Mouse (Mus musculus) heart, postnatal 36 days (tissue): ENCODE results near the gene Capn8. TPM values are rescaled to one million over a fixed set of nuclear protein-coding genes. Genes with fewer than 3 reads are reported as not detected.

Source experiments
- DNase-seq, 2 experiments: peaks; one replicate each; pipeline ENCODE4 v3.0.0; 2021 to 2022
- intact Hi-C: fragments of 180-260 bp; cut with DNase I; formaldehyde crosslinking; loops from one replicate; pipeline ENCODE4 v1.15.1; 2025
- total RNA-seq, 2 experiments: library from RNA; stranded (reverse); gene quantifications; 2 replicates each; pipeline ENCODE4 v1.2.3; 2021

Gene Capn8
- not detected for total RNA-seq

- intact Hi-C loops = no loop called here
Observed at GRCm38 (mm10) chr1:182564408-182565120, at the start of gene Capn8. Gene Capn8, plus strand, starts transcription at chr1:182565007.

GRCm38 (mm10) chr1:182516758-182517676 is 47.8 kb upstream of the Capn8 start, which contains the start of gene Capn2:
Gene Capn2, minus strand, starts transcription at chr1:182517608.
- peak; percentile 90 to 91 for DNase-seq
- intact Hi-C loops = loop anchor here (1.0 kb wide), 1 partner anchor 28 kb away; no protein-coding TSS in a partner anchor

More at GRCm38 (mm10) chr1:182564408-182565120, at the start of gene Capn8:
- DNase-seq = no peak

DNA sequence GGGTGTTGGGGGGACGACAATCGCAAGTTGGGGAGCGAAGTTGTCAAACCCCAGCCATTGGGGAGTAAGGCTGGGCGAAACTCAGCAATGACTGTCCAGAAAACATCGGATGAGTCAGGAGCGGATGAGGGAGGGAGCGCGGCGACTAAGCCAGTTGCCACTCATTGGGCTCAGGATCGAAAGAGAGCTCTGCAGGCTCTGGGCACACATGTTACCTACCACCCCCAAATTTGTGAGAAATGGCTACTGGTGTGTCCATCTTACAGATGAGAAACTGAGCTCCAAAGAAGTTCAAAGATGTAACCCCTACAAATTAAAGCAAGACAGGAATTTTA is 47.2 kb upstream of the Capn8 start:
- DNase-seq = no peak
- intact Hi-C loops = loop anchor here (1.0 kb wide), 1 partner anchor 28 kb away; no protein-coding TSS in a partner anchor

- intact Hi-C loops = no loop called here
- DNase-seq = no peak
Observed at GRCm38 (mm10) chr1:182518143-182518680, 46.6 kb upstream of the Capn8 start.

GRCm38 (mm10) chr1:182518811-182519210 is 46.0 kb upstream of the Capn8 start:
- intact Hi-C loops = no loop called here
- no peak for DNase-seq

GRCm38 (mm10) chr1:182519341-182519740 is 45.5 kb upstream of the Capn8 start:
- intact Hi-C loops = no loop called here
- no peak for DNase-seq

DNA sequence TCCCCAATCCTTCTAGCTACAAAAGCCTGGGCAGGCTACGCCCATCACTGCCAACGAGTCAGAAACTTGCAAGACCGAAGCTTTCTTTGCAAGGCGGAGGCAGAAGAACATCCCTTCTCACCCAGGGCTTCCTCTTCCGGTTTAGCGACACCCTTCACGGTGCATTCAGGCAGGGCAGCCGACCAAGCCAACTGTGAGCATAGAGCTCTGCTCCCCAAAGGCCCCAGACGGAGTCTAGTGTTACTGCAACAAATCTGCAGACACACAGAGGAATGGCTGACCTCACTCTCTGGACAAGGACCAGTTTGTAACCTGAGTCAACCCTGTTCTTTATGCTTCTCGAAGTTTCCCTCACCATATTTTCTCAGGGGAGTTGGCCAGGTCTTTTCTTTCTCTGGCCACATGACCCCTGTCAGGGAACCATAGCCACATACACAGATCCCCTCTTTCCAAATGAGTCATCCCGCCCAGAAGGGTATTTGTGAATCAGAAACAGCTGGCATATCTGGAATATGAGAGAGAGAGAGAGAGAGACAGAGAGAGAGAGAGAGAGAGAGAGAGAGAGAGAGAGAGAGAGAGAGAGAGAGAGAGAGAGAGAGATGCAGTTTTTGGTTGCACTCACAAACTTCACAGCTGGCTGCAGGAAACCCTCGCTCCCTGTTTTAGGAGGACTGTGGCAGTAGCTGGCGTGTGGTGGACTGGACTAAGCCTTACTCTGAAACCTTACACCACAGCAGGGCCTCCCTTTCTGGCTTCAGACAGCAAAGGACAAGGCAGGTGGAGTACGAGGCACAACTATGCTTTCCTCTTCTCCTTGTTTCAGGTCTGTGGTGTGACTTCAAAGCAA is 44.5 kb upstream of the Capn8 start:
- intact Hi-C loops = no loop called here
- peak; percentile 69 for DNase-seq

DNA sequence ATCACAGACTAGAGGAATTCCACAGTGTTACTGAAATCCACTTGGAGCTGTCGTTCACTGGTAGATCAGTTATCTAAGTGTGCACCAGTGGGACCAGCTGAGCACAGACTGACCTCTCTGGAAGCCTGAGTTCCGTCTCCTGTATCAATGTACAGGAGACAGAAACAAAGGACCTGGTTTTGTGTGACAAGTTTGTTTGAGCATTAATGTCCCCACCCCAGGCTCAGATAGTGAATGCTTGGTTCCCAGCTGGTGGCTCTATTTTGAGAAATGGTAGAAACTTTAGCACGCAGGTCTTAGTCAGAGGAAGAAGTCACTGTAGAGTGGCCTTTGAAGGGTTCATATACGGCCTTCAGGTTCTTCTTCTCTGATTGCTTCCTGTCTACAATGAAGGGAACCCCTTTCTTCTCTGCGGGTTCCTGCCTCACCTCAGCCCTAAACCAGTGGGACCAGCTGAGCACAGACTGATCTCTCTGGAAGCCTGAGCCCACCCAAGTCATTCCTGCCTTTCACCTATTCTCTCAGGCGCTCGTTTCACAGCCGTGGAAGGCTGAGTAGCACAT is 43.8 kb upstream of the Capn8 start:
- intact Hi-C loops = no loop called here
- no peak for DNase-seq

DNA sequence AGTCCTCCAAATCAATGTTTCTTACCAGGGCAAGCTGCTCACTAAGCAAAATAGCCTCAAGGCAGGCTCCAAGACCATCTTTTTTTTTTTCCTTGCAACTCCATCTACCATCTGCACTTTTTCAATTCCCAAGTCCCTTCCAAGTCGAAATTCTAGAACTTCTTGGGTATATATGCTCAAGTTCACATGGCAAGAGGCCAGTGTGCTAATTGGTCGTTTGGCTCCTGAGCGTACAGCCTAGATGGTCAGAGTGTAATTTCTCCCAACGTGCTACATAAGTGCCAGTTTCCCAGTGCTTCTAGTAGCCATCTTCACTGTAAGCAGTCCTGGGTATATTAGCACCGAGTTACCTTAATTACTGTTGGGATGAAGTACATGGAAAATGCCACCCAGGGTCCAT is 41.8 kb upstream of the Capn8 start:
- intact Hi-C loops = no loop called here
- no peak for DNase-seq

DNA sequence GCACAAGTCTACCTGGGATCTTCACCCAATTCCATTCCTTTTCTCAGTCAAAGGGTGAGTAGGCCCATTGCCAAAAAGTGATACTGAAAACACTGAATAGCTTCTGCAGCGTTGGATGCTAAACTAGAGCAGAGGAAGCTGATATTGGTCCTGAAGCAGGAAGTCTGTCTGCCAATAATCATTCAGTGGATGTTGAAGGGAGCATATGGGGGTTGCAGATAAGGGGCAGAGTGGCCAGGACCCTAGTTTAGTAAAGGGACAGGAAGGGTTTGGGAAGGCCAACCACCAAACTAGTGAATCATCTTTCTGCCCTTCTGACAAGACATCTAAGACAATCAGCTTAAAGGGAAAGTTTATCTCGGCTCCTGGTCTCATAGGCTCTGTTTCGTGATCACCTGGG is 41.1 kb upstream of the Capn8 start:
- DNase-seq = no peak
- intact Hi-C loops = no loop called here

- DNase-seq = no peak
- intact Hi-C loops = no loop called here
Observed at GRCm38 (mm10) chr1:182525601-182526000, 39.2 kb upstream of the Capn8 start.

- intact Hi-C loops = no loop called here
- DNase-seq = no peak
Observed at GRCm38 (mm10) chr1:182527261-182527766, 37.5 kb upstream of the Capn8 start.

DNA sequence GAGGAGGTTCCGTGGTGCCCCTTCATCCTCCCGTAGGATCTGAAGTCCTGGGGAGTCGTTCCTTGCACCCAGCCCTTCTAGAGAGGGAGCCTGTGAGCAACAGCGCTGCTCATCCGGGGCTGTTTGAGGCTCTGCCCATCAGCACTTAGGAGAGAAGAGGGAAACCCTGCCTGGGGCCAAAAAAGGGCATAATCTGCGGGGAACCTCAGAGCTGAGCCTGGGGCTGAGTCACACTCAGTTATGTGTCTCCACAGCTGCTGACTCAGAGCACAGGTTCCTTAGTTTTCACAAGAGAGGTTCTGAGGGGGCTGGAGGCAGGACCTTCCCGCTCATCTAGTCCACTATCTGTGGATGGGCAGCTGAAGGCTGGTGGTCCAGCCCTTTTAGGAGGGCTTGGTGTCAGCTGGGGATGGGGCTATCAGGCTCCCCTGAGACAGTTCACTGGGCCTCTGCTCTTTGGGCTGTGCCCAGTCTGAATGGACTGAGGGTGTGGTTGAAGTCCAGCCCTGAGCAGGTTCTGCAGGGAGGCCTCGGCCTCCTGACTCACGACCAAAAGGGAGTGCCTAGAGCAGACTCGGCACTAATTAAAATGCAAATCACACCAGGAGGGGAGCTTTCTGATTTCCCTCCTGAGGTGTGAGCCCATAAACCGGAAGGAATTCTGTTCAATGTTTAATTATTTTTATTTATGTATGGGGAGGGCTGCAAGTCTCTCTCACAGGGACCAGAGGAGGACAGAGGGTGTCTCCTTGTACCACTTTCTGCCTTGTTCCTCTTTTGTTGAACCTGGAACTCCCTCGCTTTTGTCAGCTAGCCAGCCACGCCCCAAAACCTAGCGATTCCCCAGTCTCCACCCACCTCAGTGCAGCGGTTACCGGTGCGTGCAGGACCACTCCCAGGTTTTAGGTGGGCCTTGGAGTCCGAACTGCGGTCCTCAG is 36.6 kb upstream of the Capn8 start:
- peak in 1 of 2 experiments; percentile 44 for DNase-seq
- intact Hi-C loops = no loop called here

GRCm38 (mm10) chr1:182533583-182533982 is 31.2 kb upstream of the Capn8 start:
- intact Hi-C loops = loop anchor here (10.0 kb wide), 1 partner anchor 409 kb away; the partner anchor contains the start of gene Srp9
- no peak for DNase-seq

- intact Hi-C loops = loop anchor here (5.0 to 10.0 kb wide), 2 partner anchors 393 to 410 kb away; partner anchors contain the start of gene Srp9
- DNase-seq = no peak
Observed at GRCm38 (mm10) chr1:182535080-182535481, 29.7 kb upstream of the Capn8 start.

GRCm38 (mm10) chr1:182539023-182539940 is 25.5 kb upstream of the Capn8 start:
- peak; percentile 66 to 67 for DNase-seq

GRCm38 (mm10) chr1:182542110-182542509 is 22.7 kb upstream of the Capn8 start:
- intact Hi-C loops = loop anchor here (10.0 kb wide), 1 partner anchor 657 kb away; no protein-coding TSS in a partner anchor
- no peak for DNase-seq

More at GRCm38 (mm10) chr1:182539023-182539940, 25.5 kb upstream of the Capn8 start:
- intact Hi-C loops = loop anchor here (1.0 to 10.0 kb wide), 4 partner anchors 50 to 414 kb away; partner anchors contain the start of gene Srp9
